Mouse (Mus musculus) megakaryocyte, adult 5-6 weeks (primary cell): ENCODE results near the gene Zfp146. TPM values are rescaled to one million over a fixed set of nuclear protein-coding genes. Genes with fewer than 3 reads are reported as not detected.
"Not testable (repeated sequence)": the region's sequence is repeated elsewhere in the genome, so short reads cannot be mapped to it uniquely, and the experiment has no call there.

Experiments used
- ATAC-seq: 2 replicates; pipeline ENCODE4 v1.8.0; 2016; ENCODE audit warnings: mild to moderate bottlenecking, inconsistent platforms; ENCODE audit not compliant: poor library complexity, severe bottlenecking
- total RNA-seq, 2 experiments: library from RNA; stranded (forward) in 1 of 2; stranded (reverse) in 1 of 2; fragments of 153-499, 151-499 nt in 1 of 2; fragments of 221-1000, 200-1000 nt in 1 of 2; gene quantifications; 2 replicates each; pipeline versions ENCODE4 v1.2.3 to v1.2.4; 2015 to 2017

The Zfp146 gene
- total RNA-seq, 2 experiments from 2014 or later, result 25.2 to 32.8 TPM

GRCm38 (mm10) chr7:30132396-30132795, 37.2 kb downstream of the Zfp146 start:
- no peak for ATAC-seq

- no peak for ATAC-seq
Measured at GRCm38 (mm10) chr7:30129900-30130299, 39.6 kb downstream of the Zfp146 start.

GRCm38 (mm10) chr7:30122188-30122530, 47.4 kb downstream of the Zfp146 start:
- no peak for ATAC-seq

GRCm38 (mm10) chr7:30121308-30122187, 48.0 kb downstream of the Zfp146 start, which contains the start of gene Zfp382:
Gene Zfp382 (plus strand): TSS chr7:30121942.
- peak; percentile 98 for ATAC-seq

GRCm38 (mm10) chr7:30117935-30118334, 51.6 kb downstream of the Zfp146 start:
- ATAC-seq, result not testable (repeated sequence)

GRCm38 (mm10) chr7:30116076-30116475, 53.5 kb downstream of the Zfp146 start:
- ATAC-seq, result no peak

Other genes starting within 250 kb of the Zfp146 start
- 6.7 and 6.9 TPM in 2 replicates for gene Zfp74, start 215.7 kb downstream of the Zfp146 start, total RNA-seq (2015)
- gene Zfp74, start 215.7 kb downstream of the Zfp146 start, total RNA-seq (2017), result 2.9 and 3.5 TPM in 2 replicates
- gene Zfp568, start 185.8 kb downstream of the Zfp146 start, total RNA-seq (2015), result 4.9 and 7.0 TPM in 2 replicates
- 14.6 and 15.1 TPM in 2 replicates for gene Zfp568, start 185.8 kb downstream of the Zfp146 start, total RNA-seq (2017)
- gene Zfp14, start 118.4 kb downstream of the Zfp146 start, total RNA-seq (2015), result 1.4 and 2.1 TPM in 2 replicates
- gene Zfp14, start 118.4 kb downstream of the Zfp146 start, total RNA-seq (2017), result 0.89 and 0.95 TPM in 2 replicates
- 0.83 and 0.91 TPM in 2 replicates for gene Zfp82, start 96.8 kb downstream of the Zfp146 start, total RNA-seq (2015)
- 3.0 and 3.2 TPM in 2 replicates for gene Zfp82, start 96.8 kb downstream of the Zfp146 start, total RNA-seq (2017)
- gene Gm26920, start 79.3 kb downstream of the Zfp146 start, total RNA-seq (2015), result 1.4 TPM in 1 of 2 replicates, not detected in the other
- gene Gm26920, start 79.3 kb downstream of the Zfp146 start, total RNA-seq (2017), result not detected in 2 replicates
- 2.7 and 3.5 TPM in 2 replicates for gene Zfp566, start 79.2 kb downstream of the Zfp146 start, total RNA-seq (2015)
- gene Zfp566, start 79.2 kb downstream of the Zfp146 start, total RNA-seq (2017), result 0.85 and 1.9 TPM in 2 replicates
- gene Zfp260, start 75.0 kb downstream of the Zfp146 start, total RNA-seq (2015), result 26.0 and 29.6 TPM in 2 replicates
- gene Zfp260, start 75.0 kb downstream of the Zfp146 start, total RNA-seq (2017), result 22.8 and 26.4 TPM in 2 replicates
- gene Zfp382, start 47.8 kb downstream of the Zfp146 start, total RNA-seq (2015), result 6.7 and 7.8 TPM in 2 replicates
- 14.9 and 15.2 TPM in 2 replicates for gene Zfp382, start 47.8 kb downstream of the Zfp146 start, total RNA-seq (2017)
- gene Cox7a1, start 14.4 kb upstream of the Zfp146 start, total RNA-seq (2015), result 0.91 and 1.6 TPM in 2 replicates
- gene Cox7a1, start 14.4 kb upstream of the Zfp146 start, total RNA-seq (2017), result 0.94 and 2.4 TPM in 2 replicates
- 485 and 524 TPM in 2 replicates for gene Capns1, start 29.1 kb upstream of the Zfp146 start, total RNA-seq (2015)
- 307 and 314 TPM in 2 replicates for gene Capns1, start 29.1 kb upstream of the Zfp146 start, total RNA-seq (2017)
- 46.4 and 51.0 TPM in 2 replicates for gene Polr2i, start 62.2 kb upstream of the Zfp146 start, total RNA-seq (2015)
- 31.5 and 39.1 TPM in 2 replicates for gene Polr2i, start 62.2 kb upstream of the Zfp146 start, total RNA-seq (2017)
- 84.2 and 92.7 TPM in 2 replicates for gene Tbcb, start 62.5 kb upstream of the Zfp146 start, total RNA-seq (2015)
- gene Tbcb, start 62.5 kb upstream of the Zfp146 start, total RNA-seq (2017), result 30.2 and 48.2 TPM in 2 replicates
- gene Ovol3, start 66.0 kb upstream of the Zfp146 start, total RNA-seq (2015), result 0.55 TPM in 1 of 2 replicates, not detected in the other
- gene Ovol3, start 66.0 kb upstream of the Zfp146 start, total RNA-seq (2017), result not detected in 2 replicates
- gene Thap8, start 110.3 kb upstream of the Zfp146 start, total RNA-seq (2015), result 0.36 and 0.51 TPM in 2 replicates
- gene Thap8, start 110.3 kb upstream of the Zfp146 start, total RNA-seq (2017), result 0.84 and 1.1 TPM in 2 replicates
- gene Wdr62, start 110.7 kb upstream of the Zfp146 start, total RNA-seq (2015), result 13.3 and 19.5 TPM in 2 replicates
- gene Wdr62, start 110.7 kb upstream of the Zfp146 start, total RNA-seq (2017), result 6.8 and 10.5 TPM in 2 replicates
- 0.04 TPM in 1 of 2 replicates, not detected in the other for gene Clip3, start 122.0 kb upstream of the Zfp146 start, total RNA-seq (2015)
- not detected in 2 replicates for gene Clip3, start 122.0 kb upstream of the Zfp146 start, total RNA-seq (2017)
- gene Alkbh6, start 139.0 kb upstream of the Zfp146 start, total RNA-seq (2015), result 18.2 and 24.2 TPM in 2 replicates
- gene Alkbh6, start 139.0 kb upstream of the Zfp146 start, total RNA-seq (2017), result 19.0 and 22.3 TPM in 2 replicates
- 0.58 and 1.9 TPM in 2 replicates for gene Syne4, start 145.1 kb upstream of the Zfp146 start, total RNA-seq (2015)
- 0.49 and 1.1 TPM in 2 replicates for gene Syne4, start 145.1 kb upstream of the Zfp146 start, total RNA-seq (2017)
- gene E130208F15Rik, start 152.0 kb upstream of the Zfp146 start, total RNA-seq (2015), result 0.11 TPM in 1 of 2 replicates, not detected in the other
- gene E130208F15Rik, start 152.0 kb upstream of the Zfp146 start, total RNA-seq (2017), result 0.57 and 0.88 TPM in 2 replicates
- gene Sdhaf1, start 154.1 kb upstream of the Zfp146 start, total RNA-seq (2015), result 3.7 and 5.1 TPM in 2 replicates
- gene Sdhaf1, start 154.1 kb upstream of the Zfp146 start, total RNA-seq (2017), result 5.8 and 5.9 TPM in 2 replicates
- gene Lrfn3, start 193.0 kb upstream of the Zfp146 start, total RNA-seq (2015), result 0.11 TPM in 1 of 2 replicates, not detected in the other
- not detected in 2 replicates for gene Lrfn3, start 193.0 kb upstream of the Zfp146 start, total RNA-seq (2017)
- gene Tyrobp, start 244.0 kb upstream of the Zfp146 start, total RNA-seq (2015), result 2,723 and 2,838 TPM in 2 replicates
- gene Tyrobp, start 244.0 kb upstream of the Zfp146 start, total RNA-seq (2017), result 1,463 and 1,715 TPM in 2 replicates